Mouse (Mus musculus): ENCODE measurements at regions not wholly inside any gene's neighbourhood (a gene's known extent, or its start where the extent isn't known, plus 50 kb on each side); places are given as distances from the start of the nearest gene placed in this dataset.
"Not testable (repeated sequence)": the region's sequence is repeated elsewhere in the genome, so short reads cannot be mapped to it uniquely, and the experiment has no call there.

DNA sequence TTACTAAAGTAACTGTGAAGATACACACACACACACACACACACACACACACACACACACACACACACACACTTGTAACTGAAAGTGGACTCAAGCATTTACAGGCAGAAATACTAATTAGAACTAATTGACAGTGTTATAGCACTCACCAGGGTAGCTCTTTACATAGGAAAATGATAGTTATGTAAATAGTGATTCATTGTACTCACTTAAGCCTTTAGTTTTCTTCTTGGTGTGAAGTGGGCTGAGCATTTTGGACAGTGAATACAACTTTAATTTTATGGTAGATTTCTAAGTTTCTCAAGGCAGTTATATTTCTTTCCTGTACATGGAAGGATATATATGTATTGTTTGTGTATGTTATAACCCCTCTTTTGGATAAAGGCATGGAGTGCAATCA is 704.5 kb upstream of the Nr2f1 start:
- no peak for DNase-seq (ENCODE audit: low spot score in 2 of 2)

DNA sequence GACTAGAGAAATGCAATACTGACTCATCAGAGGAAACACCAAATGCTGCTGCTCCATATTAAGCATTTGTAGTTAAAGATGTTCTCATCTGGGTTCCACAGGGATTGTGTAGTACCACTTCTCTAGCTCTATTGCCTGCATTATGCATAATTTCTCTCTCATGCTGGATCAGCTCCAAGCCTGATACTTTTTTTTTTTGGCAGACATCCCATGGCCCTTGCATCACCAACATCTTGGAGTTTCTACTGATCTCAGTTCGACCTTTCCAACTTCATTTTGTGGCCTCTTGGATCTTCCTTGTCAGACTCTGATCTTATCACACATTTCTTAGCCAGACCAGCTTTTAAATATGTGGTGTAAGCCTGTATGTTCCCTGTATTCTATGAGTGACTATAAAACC is 701.1 kb upstream of the Nr2f1 start:
- no peak for DNase-seq (ENCODE audit: low spot score in 2 of 2)

DNA sequence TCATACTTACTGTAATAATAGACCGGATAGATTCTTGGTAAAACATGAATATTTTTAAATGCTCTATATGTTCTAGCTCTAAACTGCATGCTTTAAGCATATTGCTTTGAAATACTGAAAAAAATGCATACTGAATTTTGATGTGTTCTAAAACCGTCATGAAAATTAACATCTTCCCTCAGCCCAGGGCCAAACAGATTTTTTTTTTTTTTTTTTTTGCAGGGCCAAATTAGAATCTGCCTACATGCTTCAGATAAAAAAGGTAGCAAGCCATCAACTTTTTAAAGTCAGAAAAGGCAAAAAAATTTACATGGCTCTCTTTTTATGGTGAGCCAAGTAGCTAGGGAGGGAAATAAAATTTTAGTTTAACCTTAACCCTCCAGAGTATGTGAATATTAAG is 692.7 kb upstream of the Nr2f1 start:
- DNase-seq (ENCODE audit: low spot score in 2 of 2) = no peak

- no peak for DNase-seq (ENCODE audit: low spot score in 2 of 2)
Measured at GRCm38 (mm10) chr13:78883062-78883461, 683.5 kb upstream of the Nr2f1 start.

GRCm38 (mm10) chr13:78872582-78872981 is 673.0 kb upstream of the Nr2f1 start:
- DNase-seq (ENCODE audit: low spot score in 2 of 2) = no peak

DNA sequence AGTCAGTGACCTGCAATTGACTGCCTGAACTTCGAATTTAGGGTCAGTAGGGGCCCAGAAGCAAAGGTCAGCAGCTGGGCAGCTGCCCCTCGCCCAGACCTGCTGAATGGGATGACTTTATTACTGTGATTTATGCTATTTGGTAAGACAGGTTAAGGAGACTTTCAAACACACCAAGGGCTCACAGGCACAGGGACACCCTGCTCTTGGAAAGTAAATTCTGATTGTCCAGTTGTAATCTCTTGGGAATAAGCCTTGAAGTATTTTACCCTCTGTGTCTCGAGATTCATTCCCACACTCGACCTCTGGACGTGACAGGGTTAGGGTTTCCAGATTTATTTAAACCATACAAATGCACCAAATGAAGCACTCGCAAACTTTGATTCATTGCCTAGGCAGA is 672.4 kb upstream of the Nr2f1 start:
- no peak for DNase-seq (ENCODE audit: low spot score in 2 of 2)

- no peak for DNase-seq (ENCODE audit: low spot score in 2 of 2)
Measured at GRCm38 (mm10) chr13:78871254-78871653, 671.7 kb upstream of the Nr2f1 start.

GRCm38 (mm10) chr13:78824357-78824756 is 624.8 kb upstream of the Nr2f1 start:
- not testable (repeated sequence) for DNase-seq (ENCODE audit: low spot score in 2 of 2)

DNA sequence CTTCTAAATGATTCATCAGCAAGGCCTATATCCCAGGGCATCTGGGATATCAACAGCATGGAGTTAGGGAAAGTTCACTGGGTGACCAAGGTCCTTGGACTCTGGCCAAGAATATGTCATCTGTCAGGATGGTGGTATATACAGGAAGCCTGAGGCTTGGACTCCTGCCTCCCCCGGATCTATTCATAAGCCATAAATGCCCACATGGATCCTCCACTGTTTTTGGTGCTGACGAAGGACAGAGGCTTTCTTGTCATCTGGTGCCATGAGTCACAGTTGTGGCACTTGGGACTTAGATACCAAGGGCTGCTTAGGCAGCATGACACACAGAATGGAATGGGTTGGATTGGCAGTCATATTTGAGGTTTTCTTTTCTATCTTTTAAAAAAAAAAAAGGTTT is 610.1 kb upstream of the Nr2f1 start:
- DNase-seq (ENCODE audit: low spot score in 2 of 2) = no peak

DNA sequence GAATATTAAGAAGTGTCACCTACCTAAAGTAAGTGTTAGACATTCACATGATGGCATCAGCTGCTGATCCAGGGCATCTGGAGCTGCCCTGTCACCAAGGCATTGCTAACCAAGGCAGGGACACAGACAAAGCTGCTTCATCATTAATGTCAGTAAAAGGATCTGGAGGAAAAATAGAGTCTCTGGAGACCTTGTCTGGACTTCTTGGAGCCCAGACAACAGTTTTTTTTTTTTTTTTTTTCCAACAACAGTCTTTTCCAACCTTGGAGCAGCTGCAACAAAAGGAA is 603.2 kb upstream of the Nr2f1 start:
- no peak for DNase-seq (ENCODE audit: low spot score in 2 of 2)

GRCm38 (mm10) chr13:78802011-78802837 is 602.7 kb upstream of the Nr2f1 start:
- DNase-seq (ENCODE audit: low spot score in 2 of 2) = no peak

DNA sequence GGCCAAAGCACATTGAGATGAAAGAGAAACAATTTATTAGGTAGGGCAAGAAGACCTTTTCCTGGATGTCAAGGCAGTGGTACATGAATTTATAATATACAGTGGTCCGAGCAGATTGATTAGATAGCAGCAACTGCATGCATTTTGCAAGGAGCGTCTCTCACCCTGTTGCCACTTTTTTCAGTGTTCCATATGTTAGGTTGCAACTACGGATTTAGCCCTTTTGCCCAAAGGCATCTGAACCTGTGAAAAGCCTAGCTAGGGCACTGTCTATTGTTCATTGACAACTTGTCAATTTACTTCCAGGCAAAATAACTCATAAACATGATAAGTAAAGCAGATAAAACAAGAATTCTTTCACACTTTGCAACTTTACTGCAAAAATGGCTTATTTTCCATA is 600.1 kb upstream of the Nr2f1 start:
- no peak for DNase-seq (ENCODE audit: low spot score in 2 of 2)

DNA sequence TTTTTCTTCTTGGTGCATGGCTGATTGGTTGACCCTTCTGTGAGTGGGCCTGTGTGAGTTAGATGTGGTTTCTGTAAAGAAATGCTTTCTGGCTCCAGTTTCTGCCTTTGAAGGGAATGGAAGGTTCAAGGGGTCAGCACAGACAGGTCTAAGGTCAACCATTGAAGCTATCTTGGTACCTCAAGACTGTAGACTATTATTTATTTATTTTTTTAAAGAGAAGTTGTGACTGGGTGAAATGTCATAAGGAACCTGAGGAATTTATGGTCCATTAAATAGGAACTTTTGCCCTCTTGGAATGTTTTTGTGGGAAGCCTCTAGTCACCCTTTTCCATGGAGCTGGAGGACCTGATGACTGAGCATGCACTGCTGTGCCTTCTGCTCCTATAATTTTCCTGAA is 595.7 kb upstream of the Nr2f1 start:
- no peak for DNase-seq (ENCODE audit: low spot score in 2 of 2)

GRCm38 (mm10) chr13:78784285-78784684 is 584.7 kb upstream of the Nr2f1 start:
- no peak for DNase-seq (ENCODE audit: low spot score in 2 of 2)

DNA sequence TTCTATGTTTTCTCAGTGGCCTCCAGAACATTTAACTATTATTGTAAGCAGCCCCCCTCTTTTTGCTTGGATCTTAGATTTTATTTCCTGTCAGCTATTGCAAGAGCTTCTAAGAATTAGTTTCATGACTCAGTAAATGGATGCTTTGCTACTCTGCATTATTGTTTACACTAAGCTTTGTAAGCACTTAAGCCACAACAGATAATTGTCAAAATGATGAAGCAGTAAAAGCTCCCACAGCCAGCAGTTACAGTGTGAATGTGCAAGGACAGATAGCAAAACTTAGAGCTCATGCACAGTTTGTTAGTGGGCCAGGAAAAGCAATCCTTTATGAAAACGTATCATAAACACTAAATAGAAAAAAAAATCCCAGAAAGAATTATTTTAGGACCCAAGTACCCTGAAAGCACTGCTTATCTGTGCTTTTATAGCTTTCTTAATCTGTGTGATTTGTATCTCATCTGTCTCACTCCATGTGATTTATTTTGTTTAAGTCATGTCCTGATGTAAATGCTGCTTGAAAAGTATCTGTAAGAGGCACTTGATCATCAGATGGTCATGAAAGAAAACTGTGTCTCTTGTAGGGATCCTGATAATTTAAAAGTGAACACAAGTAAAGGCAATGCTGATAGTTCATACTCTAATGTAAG is 584.2 kb upstream of the Nr2f1 start:
- DNase-seq (ENCODE audit: low spot score in 2 of 2) = no peak

Data from frontal cortex, postnatal 10 days (tissue).